Mouse (Mus musculus): ENCODE measurements around the gene Prkar1b. TPM values are rescaled to one million over a fixed set of nuclear protein-coding genes. Genes with fewer than 3 reads are reported as not detected.

The Prkar1b gene
- total RNA-seq, 2 experiments from 2014 or later, result 44.4 to 67.4 TPM

DNA sequence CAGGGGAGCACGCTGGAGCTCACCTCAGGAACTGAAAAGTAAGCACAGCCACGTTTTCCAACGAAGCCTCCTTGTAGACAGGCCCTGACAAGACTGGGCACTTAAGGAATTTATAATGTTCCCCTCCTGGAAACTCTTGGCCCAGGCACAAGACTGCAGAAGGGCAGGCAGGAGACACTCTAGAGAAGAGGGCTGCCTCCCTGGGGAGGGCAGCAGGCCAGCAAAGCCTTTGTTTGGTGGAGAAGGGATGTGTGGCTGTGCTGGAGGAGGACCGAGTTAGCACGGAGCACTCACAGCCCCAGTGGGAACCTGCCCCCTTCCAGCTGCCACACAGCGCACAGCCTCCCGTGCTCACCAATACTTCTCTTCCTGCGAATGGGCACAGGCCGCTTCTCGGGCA, 161.8 kb downstream of the Prkar1b start:
- no peak for DNase-seq (ENCODE audit: low spot score in 2 of 2)

DNA sequence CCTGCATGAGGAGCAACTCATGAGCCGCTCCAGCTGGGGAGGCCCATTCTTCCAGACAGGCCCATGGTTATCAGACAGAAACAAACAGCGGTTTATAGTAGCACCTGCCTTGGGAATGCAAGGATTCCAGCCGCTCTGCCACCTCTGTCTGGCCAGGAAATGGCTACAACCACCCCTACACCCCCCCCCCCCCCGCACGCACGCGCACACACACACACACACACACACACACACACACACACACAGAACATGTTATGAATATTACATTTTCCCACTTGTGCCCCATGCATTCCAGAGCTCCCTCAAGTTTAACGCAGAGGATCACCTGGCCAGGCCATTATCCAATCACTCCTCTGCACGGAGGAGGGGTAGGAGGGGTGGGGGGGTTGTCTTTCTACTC, 167.9 kb downstream of the Prkar1b start:
- DNase-seq (ENCODE audit: low spot score in 2 of 2), result no peak

DNA sequence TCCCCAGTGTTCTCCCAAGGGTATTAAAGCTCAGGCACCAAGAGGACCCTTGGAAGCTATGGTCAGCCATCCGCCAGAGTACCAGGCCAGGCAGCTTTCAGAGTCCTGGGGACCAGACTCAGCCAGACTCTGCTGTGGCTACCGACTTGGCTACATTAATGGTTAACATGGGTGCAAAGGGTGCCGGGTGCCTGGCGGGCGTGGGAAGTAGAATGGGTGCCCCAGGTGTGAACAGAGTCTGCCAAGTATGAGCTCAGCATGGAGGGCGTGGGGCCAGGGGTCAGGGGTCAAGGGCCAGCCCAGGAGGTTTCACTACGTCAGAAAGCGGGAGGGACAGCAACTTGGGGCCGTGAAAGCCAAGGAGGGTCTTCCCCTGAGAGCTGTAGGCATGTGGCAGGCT, 169.2 kb downstream of the Prkar1b start:
- DNase-seq (ENCODE audit: low spot score in 2 of 2), result no peak

DNA sequence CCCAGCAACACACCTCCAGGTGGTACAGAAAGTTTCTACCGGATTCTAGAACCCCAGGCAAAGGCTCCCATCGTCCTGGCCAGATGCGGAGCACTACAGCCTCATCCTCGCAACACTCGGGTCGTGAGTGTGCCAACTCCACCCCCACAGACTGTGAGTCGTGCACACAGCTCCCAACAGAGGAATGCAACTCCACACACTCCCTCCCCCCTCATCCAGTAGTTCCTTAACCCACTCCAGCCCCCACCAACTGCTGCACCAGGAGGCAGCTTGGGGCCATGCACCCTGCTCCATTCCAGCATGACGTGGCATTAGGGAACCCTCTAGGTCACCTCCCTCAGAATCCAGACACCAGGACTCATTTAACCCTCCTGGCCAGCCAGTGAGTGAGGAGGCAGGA, 170.0 kb downstream of the Prkar1b start:
- DNase-seq (ENCODE audit: low spot score in 2 of 2), result no peak

DNA sequence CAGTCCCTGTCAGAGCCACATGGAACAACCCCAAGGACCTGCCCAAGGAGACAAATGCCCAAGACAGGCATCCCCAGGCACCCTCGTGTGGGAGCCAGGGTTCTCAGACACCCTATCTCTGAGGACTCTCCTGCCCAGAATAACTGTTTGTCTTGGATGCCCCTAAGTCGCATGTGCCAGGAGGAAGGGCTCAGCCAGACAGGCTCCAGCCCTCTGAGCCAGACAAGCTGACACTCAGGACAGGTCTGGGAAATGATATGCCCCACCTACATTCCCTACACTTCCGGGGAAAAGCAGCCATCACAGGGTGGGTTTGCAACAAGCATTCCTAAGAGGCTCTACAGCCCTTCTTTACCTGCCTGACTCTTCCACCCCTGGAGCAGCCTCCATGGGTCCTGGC, 172.0 kb downstream of the Prkar1b start:
- no peak for DNase-seq (ENCODE audit: low spot score in 2 of 2)

DNA sequence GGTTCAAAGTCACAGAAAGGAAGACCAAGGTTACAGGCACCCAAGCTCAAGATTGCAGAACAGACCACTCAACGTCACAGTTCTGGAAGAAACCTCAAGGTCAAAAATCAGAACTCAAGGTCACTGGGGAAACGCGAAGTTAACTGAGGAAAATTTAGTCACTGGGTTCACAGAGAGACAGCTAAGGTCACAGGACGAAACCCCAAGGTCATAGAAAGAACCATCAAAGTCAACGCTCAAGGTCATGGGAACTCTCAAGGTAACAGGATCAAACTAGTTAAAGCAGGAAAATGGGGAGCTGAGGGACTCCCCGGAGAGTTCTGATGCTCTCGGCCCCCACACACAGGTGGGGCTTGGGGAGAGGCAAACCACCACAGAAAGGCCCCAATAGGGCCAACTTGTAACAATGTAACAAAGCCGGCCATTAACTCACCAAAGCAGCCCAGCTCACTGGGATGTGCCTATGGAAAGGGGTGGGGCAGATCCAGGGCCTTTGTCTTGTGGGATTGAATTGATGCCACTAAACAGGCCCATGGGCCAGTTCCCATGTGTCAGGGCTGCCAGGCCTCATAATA, 174.8 kb downstream of the Prkar1b start:
- DNase-seq (ENCODE audit: low spot score in 2 of 2), result no peak

DNA sequence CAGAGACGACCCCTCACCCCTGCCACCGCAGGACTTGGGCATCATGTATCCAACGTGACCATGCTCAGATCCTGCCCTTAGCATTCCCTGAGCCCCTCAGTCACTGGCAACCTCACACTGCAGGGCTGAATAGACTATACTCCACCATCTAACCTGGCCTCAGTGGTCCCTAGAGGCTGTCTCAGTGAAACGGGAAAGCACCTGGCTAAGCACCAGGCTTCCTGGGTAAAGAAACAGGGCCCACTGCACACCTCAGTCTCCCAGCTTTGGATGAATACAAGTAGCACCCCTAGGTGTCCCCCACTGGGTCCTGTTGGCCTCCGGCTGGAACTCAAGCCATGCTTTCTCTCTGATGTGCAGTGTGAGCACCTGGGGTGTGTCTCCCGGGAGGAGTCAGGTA, 176.3 kb downstream of the Prkar1b start:
- no peak for DNase-seq (ENCODE audit: low spot score in 2 of 2)

DNA sequence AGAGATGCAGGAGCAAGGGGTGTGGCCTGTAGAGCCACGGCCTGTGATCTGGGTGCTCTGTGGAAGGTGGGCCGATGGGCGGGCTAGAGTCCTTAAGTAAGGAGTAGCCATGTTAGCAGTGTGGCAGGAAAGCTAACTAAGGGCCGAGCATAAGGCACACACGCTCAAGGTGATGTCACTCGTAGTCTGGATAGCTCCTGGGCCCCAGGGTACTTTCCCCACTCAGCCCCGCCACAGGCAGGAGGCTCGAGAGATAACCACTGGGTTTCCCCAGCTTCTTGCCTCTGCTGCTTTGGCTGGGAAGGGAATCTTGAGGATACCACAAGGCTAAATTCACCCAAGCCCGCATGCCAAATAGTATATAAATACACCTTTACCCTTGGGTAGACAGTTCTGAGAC, 178.4 kb downstream of the Prkar1b start:
- DNase-seq (ENCODE audit: low spot score in 2 of 2), result no peak

DNA sequence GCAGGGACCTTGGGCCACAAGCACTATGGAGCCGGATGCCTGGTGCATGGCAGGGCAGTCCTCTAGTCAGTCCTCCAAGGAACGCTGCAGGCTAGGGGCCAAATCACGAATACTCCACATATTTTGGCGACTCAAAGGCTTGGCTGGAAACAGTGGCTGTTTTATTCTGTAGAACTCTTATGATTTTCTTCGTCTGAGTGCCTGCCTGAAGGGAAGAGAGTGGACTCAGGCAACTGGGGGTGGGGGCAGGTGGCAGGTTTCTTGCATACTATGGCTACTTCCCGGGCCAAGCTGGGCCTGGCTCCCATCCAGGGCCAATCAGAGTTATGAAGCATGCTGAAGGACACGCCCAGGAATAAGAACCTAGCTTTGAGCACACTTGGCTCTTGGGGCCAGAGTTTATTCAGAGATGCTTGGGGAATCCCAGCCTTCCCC, 179.7 kb downstream of the Prkar1b start:
- no peak for DNase-seq (ENCODE audit: low spot score in 2 of 2)

Other genes starting within 250 kb of the Prkar1b start
- gene Pdgfa, start 152.6 kb downstream of the Prkar1b start, total RNA-seq (2021), result 10 to 100 TPM; 24.6 to 34.8 TPM
- gene Dnaaf5, start 222 bp upstream of the Prkar1b start, total RNA-seq (2021), result 10 to 100 TPM; 17.1 to 19.4 TPM
- gene Sun1, start 50.6 kb upstream of the Prkar1b start, total RNA-seq (2021), result 10 to 100 TPM; 59.1 to 83.8 TPM
- gene Get4, start 102.3 kb upstream of the Prkar1b start, total RNA-seq (2021), result 10 to 100 TPM; 65.4 to 93.6 TPM
- gene Adap1, start 175.6 kb upstream of the Prkar1b start, total RNA-seq (2021), result 10 to 100 TPM in 1 of 2 experiments, 1 to 10 TPM in 1; 4.5 to 11.6 TPM
- gene Cox19, start 201.4 kb upstream of the Prkar1b start, total RNA-seq (2021), result 100 to 1,000 TPM in 1 of 2 experiments, 10 to 100 TPM in 1; 75.7 to 130 TPM
- not detected for gene Cyp2w1, start 202.6 kb upstream of the Prkar1b start, total RNA-seq (2021)
- gene Gpr146, start 227.7 kb upstream of the Prkar1b start, total RNA-seq (2021), result 10 to 100 TPM; 11.0 to 23.9 TPM